Mouse (Mus musculus) heart, postnatal 0 days (tissue): Measurements from ENCODE around the gene Sertad3.

Experiments
- CTCF ChIP-seq: IDR thresholded peaks from 2 replicates; pipeline ENCODE4 v1.5.1; 2016; ENCODE audit warnings: antibody characterized with exemption, control low read depth, low read depth
- EP300 ChIP-seq: IDR thresholded peaks from 2 replicates; pipeline ENCODE4 v1.6.1; 2016; ENCODE audit warnings: antibody characterized with exemption, low read depth

- TF ChIP-seq CTCF (no peak), EP300 (no peak)
Measured at GRCm38 (mm10) chr7:27506765-27507370, 33.3 kb downstream of the Sertad3 start.
